Mouse (Mus musculus) liver, embryonic 13.5 days (tissue): ENCODE data around the gene Gpr15. TPM values are rescaled to one million over a fixed set of nuclear protein-coding genes. Genes with fewer than 3 reads are reported as not detected.

ENCODE experiments used
- ATAC-seq: fragments of 200-750 bp; cut with Nextera tagmentation; 2 replicates; pipeline ENCODE4 v1.8.0; 2017; ENCODE audit warnings: low read depth, mild to moderate bottlenecking, moderate number of reproducible peaks, moderate library complexity
- DNase-seq: peaks from one replicate; pipeline ENCODE4 v3.0.0; 2022
- H3K27ac ChIP-seq: fragments of 300-500 bp; sonication (generic); 2 replicates; pipeline ENCODE4 v1.5.1; 2015; ENCODE audit warnings: moderate library complexity, mild to moderate bottlenecking, inconsistent platforms
- H3K27me3 ChIP-seq: fragments of 300-500 bp; sonication (generic); 2 replicates; pipeline ENCODE4 v1.6.1; 2015; ENCODE audit warnings: mild to moderate bottlenecking, inconsistent platforms
- H3K36me3 ChIP-seq: fragments of 300-500 bp; sonication (generic); 2 replicates; pipeline ENCODE4 v1.6.1; 2015; ENCODE audit warnings: mild to moderate bottlenecking, inconsistent platforms
- H3K4me1 ChIP-seq: fragments of 300-500 bp; sonication (generic); replicated peaks from 2 replicates; pipeline ENCODE4 v1.6.1; 2015; ENCODE audit warnings: inconsistent platforms
- H3K4me2 ChIP-seq: fragments of 300-500 bp; sonication (generic); 2 replicates; pipeline ENCODE4 v1.6.1; 2015; ENCODE audit warnings: inconsistent platforms, mild to moderate bottlenecking, moderate library complexity
- H3K4me3 ChIP-seq: fragments of 300-500 bp; sonication (generic); replicated peaks from 2 replicates; pipeline ENCODE4 v1.5.1; 2015; ENCODE audit warnings: mild to moderate bottlenecking, inconsistent platforms
- H3K9ac ChIP-seq: fragments of 300-500 bp; sonication (generic); 2 replicates; pipeline ENCODE4 v1.6.1; 2015; ENCODE audit warnings: mild to moderate bottlenecking, inconsistent platforms
- H3K9me3 ChIP-seq: fragments of 300-500 bp; sonication (generic); replicated peaks from 2 replicates; pipeline ENCODE4 v1.6.1; 2016; ENCODE audit warnings: inconsistent platforms
- WGBS: fragments of 180-500 bp; shearing (Covaris S2); methylation state at CpG from one replicate; pipeline ENCODE4 v1.1.7; 2015; ENCODE audit not compliant: insufficient replicate concordance; 5-methylcytosine and 5-hydroxymethylcytosine counted together
- polyA plus RNA-seq: library from polyadenylated mRNA; unstranded; fragments of >200 nt; fragmentation: Nextera tagmentation; extraction: Ambion mirVana; gene quantifications from 2 replicates; pipeline ENCODE4 v1.2.1, GENCODE M21; 2015

The Gpr15 gene
- polyA plus RNA-seq, 1 experiment from 2014 or later = 0.06 TPM

DNA sequence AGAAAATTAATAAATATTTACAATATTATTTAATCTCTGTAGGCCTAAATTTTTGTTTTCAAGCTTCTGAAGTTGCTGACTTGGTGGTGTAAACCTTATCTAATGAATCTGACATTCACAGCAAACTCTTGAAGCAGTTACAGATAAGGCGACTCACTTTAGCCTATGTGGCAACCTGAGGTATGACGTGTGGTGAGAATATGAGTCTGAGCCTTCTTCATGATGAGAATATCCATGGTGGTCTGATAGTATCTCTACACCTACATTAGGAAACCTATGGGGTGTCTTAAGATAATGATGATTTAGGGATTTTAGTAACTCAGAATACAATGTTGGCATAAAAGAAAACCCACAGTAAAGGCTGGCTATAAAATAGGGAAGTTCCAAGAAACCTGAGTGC lies 3.4 kb upstream of the Gpr15 start:
- DNase-seq (no peak), ATAC-seq (no peak)
- Histone ChIP-seq H3K4me1 (no peaks in the 10 kb centered on the region), H3K27ac (no peak overlapping the region), H3K36me3 (no peaks in the 10 kb centered on the region), H3K9me3 (no peaks in the 10 kb centered on the region), H3K27me3 (no peaks in the 10 kb centered on the region), H3K4me2 (no peak overlapping the region), H3K4me3 (no peak overlapping the region), H3K9ac (no peak overlapping the region)
- WGBS = 41% methylated on average over 2 of the region's 2 CpGs

DNA sequence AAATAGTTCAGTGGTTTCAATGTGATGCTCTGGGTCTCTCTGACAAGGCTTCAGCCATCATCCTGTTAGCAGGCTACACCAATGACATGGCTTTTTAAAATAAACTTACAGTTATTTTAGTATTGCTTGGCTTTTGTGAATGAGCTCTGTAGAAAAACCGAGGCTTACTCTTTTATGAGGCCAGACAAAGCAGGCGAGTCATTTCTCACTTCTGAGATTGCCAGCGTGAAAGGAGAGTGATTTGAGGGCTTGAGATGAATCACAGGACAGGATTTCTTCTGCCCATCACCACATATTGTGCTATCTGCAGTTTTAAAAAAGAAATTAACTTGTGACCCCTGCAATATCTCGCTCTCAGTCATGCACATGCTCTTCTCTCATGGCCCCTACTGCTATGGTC lies 3.9 kb downstream of the Gpr15 start:
- no peak for DNase-seq
- Histone ChIP-seq H3K9ac (no peak overlapping the region), H3K4me3 (no peak overlapping the region), H3K36me3 (no peaks in the 10 kb centered on the region), H3K4me2 (no peak overlapping the region), H3K27me3 (no peaks in the 10 kb centered on the region), H3K4me1 (no peaks in the 10 kb centered on the region), H3K9me3 (no peaks in the 10 kb centered on the region), H3K27ac (no peak overlapping the region)
- ATAC-seq = no peak
- 52% methylated on average over 4 of the region's 4 CpGs for WGBS

GRCm38 (mm10) chr16:58713128-58713527 lies 5.7 kb downstream of the Gpr15 start:
- Histone ChIP-seq H3K4me2 (no peak overlapping the region), H3K9me3 (no peaks in the 10 kb centered on the region), H3K36me3 (no peaks in the 10 kb centered on the region), H3K9ac (no peak overlapping the region), H3K4me3 (no peak overlapping the region), H3K4me1 (0 out of 2 replicates have a peak, but pooled peaks cover 4% of the 10 kb centered on the region), H3K27me3 (no peaks in the 10 kb centered on the region), H3K27ac (no peak overlapping the region)
- no peak for ATAC-seq
- DNase-seq = no peak
- 76% methylated on average over 1 of the region's 1 CpGs for WGBS

- no peak overlapping the region for H3K27ac ChIP-seq
- no peaks in the 10 kb centered on the region for H3K27me3 ChIP-seq
- no peak for ATAC-seq
- DNase-seq = no peak
- WGBS = 65% methylated on average over 8 of the region's 8 CpGs
- no peaks in the 10 kb centered on the region for H3K9me3 ChIP-seq
- H3K4me1 ChIP-seq = 0 out of 2 replicates have a peak, but pooled peaks cover 4% of the 10 kb centered on the region
- no peak overlapping the region for H3K4me2 ChIP-seq
- no peaks in the 10 kb centered on the region for H3K36me3 ChIP-seq
- H3K9ac ChIP-seq = no peak overlapping the region
- H3K4me3 ChIP-seq = no peak overlapping the region
Measured at GRCm38 (mm10) chr16:58712221-58712620, 6.6 kb downstream of the Gpr15 start.

GRCm38 (mm10) chr16:58709536-58709935 lies 9.3 kb downstream of the Gpr15 start:
- H3K9me3 ChIP-seq = no peaks in the 10 kb centered on the region
- DNase-seq (no peak), ATAC-seq (no peak)
- no peaks in the 10 kb centered on the region for H3K27me3 ChIP-seq
- no peak overlapping the region for H3K27ac ChIP-seq
- H3K4me2 ChIP-seq = no peak overlapping the region
- 73% methylated on average over 4 of the region's 4 CpGs for WGBS
- 0 out of 2 replicates have a peak, but pooled peaks cover 4% of the 10 kb centered on the region for H3K4me1 ChIP-seq
- H3K4me3 ChIP-seq = no peak overlapping the region
- H3K9ac ChIP-seq = no peak overlapping the region
- no peaks in the 10 kb centered on the region for H3K36me3 ChIP-seq

DNA sequence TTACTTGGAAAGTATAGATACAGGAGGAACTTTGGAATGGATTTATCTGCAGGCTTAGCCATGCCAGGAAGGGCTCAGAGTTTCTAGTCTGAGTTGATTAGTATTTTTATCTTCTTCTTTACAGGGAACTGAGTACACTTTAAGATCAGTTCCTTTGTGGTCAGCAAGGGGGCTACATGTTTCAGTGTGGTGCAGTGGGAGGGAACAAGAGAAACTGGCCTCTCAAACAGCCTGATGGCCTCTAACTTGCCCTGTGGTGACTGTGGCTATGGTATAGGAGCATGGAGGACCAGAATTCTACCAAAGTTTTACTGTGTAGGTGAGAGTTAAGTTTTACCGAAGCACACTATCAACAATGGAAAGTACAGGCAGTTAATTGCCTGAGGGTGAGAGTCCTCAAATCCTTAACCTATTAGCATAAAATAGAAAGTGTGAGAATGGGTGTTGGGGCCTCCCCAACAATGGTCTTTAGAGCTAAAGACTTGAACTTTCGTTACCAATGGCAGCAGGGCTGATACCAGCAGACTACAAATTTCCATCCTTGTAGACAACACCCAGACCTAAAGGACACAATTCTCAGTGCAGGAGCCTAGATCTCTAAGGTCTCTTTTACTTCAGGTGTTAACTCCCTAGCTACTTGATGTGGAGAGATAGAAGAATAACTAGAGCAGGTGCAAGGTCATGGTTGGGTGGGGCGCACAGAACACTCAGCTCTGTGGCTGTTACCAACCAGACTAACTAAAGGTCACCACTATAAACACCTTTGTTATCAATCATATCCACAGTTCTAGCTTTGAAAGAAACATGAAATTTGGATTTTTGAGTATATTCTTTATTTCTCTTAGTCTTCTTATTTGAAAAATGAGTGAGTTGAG lies 10.0 kb downstream of the Gpr15 start:
- Histone ChIP-seq H3K4me2 (no peak overlapping the region), H3K9me3 (no peaks in the 10 kb centered on the region), H3K27me3 (no peaks in the 10 kb centered on the region), H3K9ac (no peak overlapping the region), H3K27ac (no peak overlapping the region), H3K4me3 (no peak overlapping the region), H3K4me1 (0 out of 2 replicates have a peak, but pooled peaks cover 4% of the 10 kb centered on the region), H3K36me3 (no peaks in the 10 kb centered on the region)
- ATAC-seq (no peak), DNase-seq (no peak)
- WGBS = 73% methylated on average over 3 of the region's 3 CpGs

DNA sequence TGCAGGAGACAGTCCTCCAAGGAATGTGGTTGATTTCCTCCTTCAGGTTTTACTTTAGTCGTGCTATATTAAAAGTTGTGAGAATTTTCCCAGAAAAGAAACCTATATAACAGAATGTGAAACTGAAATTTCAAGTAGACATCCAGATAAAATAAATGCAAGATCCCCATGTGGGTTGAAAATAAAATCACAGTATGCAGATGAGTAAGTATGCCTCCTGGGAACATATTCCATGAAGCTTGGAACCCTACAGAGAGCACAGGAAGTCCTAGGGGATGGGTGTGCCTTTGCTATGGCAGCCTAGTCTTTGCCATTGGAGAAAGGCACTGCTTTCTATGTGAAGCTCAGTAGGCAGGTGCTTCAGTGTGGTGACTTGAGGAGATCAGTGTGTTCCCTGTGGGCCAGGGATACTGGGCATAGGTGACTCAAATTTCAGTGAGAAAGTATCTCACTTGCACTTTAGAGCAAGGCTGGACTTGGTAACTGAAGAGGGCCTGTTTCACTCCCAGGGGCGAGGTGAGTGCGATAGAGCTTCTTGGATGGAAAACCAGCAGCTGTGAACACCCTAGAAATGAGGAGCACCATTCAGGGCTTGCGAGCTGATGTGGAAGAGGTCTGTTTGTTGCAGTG lies 11.5 kb downstream of the Gpr15 start:
- Histone ChIP-seq H3K4me2 (no peak overlapping the region), H3K27ac (no peak overlapping the region), H3K9ac (no peak overlapping the region), H3K4me1 (0 out of 2 replicates have a peak, but pooled peaks cover 4% of the 10 kb centered on the region), H3K36me3 (no peaks in the 10 kb centered on the region), H3K27me3 (no peaks in the 10 kb centered on the region), H3K4me3 (no peak overlapping the region), H3K9me3 (no peaks in the 10 kb centered on the region)
- 83% methylated on average over 4 of the region's 4 CpGs for WGBS
- ATAC-seq = no peak
- DNase-seq = no peak

- Histone ChIP-seq H3K4me3 (no peak overlapping the region), H3K36me3 (no peaks in the 10 kb centered on the region), H3K27me3 (no peaks in the 10 kb centered on the region), H3K9me3 (no peaks in the 10 kb centered on the region), H3K9ac (no peak overlapping the region), H3K4me2 (no peak overlapping the region), H3K27ac (no peak overlapping the region), H3K4me1 (0 out of 2 replicates have a peak, but pooled peaks cover 4% of the 10 kb centered on the region)
- ATAC-seq (no peak), DNase-seq (no peak)
Measured at GRCm38 (mm10) chr16:58704999-58705398, 13.9 kb downstream of the Gpr15 start.

DNA sequence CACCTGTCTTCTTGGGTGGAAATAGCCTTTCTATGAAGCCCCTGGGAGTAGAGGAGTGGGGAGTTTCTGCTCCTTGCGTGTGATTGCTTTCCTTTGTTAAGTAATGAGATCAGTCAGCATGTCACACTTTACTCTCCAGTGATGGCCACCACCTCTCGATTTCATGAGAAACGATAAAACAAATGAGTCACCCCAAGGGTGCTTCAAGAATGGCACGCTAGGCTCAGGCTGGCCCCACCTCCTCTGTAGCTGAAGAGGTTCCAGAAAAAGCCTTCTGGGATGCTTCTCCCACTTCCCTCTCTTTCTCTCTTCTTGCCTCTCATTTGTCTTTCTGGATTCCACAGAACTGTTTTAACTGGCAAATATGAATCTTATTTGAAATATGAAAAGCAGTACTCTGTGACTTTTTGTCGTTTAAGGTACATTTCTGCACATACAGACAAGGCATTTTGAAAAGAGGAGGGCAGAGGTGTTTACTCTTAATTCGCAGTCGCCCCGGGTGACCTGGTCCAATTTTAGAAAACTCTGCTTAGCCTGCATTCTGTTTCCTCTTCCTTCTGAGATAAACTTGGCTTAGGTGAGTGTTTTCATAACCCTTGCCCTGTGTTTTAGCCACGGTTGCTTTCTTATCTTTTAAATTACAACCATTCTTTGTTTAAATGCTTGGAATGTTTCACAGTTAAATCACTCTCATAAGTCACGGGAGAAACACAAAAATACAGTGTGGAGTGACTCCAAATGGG lies 15.3 kb downstream of the Gpr15 start:
- Histone ChIP-seq H3K27ac (no peak overlapping the region), H3K27me3 (no peaks in the 10 kb centered on the region), H3K36me3 (no peaks in the 10 kb centered on the region), H3K4me3 (no peak overlapping the region), H3K9ac (no peak overlapping the region), H3K4me2 (no peak overlapping the region), H3K9me3 (no peaks in the 10 kb centered on the region), H3K4me1 (0 out of 2 replicates have a peak, but pooled peaks cover under 1% of the 10 kb centered on the region)
- WGBS = 27% methylated on average over 10 of the region's 10 CpGs
- DNase-seq (no peak), ATAC-seq (no peak)

DNA sequence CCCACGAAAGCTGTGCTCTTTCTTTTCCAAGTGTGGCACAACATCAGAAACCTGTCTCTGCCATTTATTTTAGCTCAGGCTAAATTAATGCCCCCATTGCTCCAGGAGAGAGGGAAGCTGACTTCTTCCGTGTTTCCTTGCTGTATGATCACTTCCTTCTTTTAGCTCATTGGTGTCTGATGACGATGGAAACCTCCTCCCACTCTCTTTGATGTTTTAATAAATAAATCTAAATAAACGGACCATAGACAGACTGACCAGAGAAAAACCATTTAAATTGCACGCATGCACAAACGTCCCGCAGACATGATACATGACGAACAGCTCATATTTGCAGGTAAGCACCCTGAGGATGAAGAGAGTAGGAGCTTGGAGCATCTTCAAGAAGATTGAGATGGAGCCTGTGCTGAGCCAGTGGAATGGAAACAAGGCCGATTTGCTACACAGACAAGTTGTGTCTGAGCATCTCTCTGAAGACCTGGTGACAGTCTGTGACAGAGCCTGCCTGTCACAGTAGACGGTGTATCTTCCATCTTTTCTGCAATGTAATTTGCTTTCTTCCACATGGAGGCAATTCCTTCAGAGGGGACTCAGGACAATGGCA lies 16.4 kb downstream of the Gpr15 start:
- ATAC-seq = no peak
- no peaks in the 10 kb centered on the region for H3K27me3 ChIP-seq
- 64% methylated on average over 10 of the region's 10 CpGs for WGBS

DNA sequence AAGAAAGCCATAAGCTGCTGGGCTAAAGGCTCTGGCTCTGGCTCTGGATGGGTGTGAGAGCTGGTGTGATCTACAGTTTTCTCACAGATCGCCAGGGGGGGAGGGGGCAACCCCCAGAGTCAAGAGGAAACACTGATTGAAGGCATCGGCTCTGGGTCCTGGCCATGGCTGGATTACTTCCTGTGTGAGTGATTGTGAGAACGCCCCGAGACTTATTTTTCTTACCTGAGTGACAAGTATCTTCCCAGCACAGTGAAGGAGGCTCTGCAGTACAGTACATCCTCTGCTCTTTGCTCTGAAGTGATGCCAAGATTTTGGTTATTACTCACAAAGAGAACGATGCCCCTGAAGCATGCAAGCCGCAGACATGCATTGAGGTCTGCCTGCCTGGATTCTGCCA lies 17.1 kb downstream of the Gpr15 start:
- no peak for ATAC-seq
- Histone ChIP-seq H3K27me3 (no peaks in the 10 kb centered on the region), H3K27ac (no peak overlapping the region), H3K9ac (no peak overlapping the region), H3K9me3 (no peaks in the 10 kb centered on the region), H3K4me1 (no peaks in the 10 kb centered on the region), H3K4me2 (no peak overlapping the region), H3K36me3 (no peaks in the 10 kb centered on the region), H3K4me3 (no peak overlapping the region)
- 39% methylated on average over 6 of the region's 6 CpGs for WGBS
- DNase-seq = no peak

More for the DNA sequence above, 16.4 kb downstream of the Gpr15 start:
- H3K36me3 ChIP-seq = no peaks in the 10 kb centered on the region
- DNase-seq = no peak
- H3K9me3 ChIP-seq = no peaks in the 10 kb centered on the region
- no peak overlapping the region for H3K4me2 ChIP-seq
- no peak overlapping the region for H3K9ac ChIP-seq
- no peaks in the 10 kb centered on the region for H3K4me1 ChIP-seq
- no peak overlapping the region for H3K4me3 ChIP-seq
- no peak overlapping the region for H3K27ac ChIP-seq
